Mouse (Mus musculus): Measurements from ENCODE around the gene Iffo1. TPM values are rescaled to one million over a fixed set of nuclear protein-coding genes. Genes with fewer than 3 reads are reported as not detected.
"Not testable (repeated sequence)": the region's sequence is repeated elsewhere in the genome, so short reads cannot be mapped to it uniquely, and the experiment has no call there.

The Iffo1 gene
- polyA plus RNA-seq, 1 experiment from 2014 or later: 10.3 TPM

- WGBS: 87% methylated on average over 15 of the region's 15 CpGs
- H3K4me2 ChIP-seq (ENCODE audit: low read depth, low read length): no peak overlapping the region
- H3K4me1 ChIP-seq (ENCODE audit: control insufficient read depth, insufficient read depth, low read length): peaks cover 2% of the 10 kb centered on the region
- H3K4me3 ChIP-seq (ENCODE audit: low read depth, low read length): no peak overlapping the region
- no peaks in the 10 kb centered on the region; the same call in 1 of the 2 replicates for H3K36me3 ChIP-seq (replicated peaks; ENCODE audit: control insufficient read depth, insufficient read depth, low read depth, low read length)
- H3K27me3 ChIP-seq (ENCODE audit: control insufficient read depth, insufficient read depth, low read length): no peaks in the 10 kb centered on the region
- no peaks in the 10 kb centered on the region for H3K9me3 ChIP-seq (replicated peaks; ENCODE audit: control insufficient read depth, low read length)
- DNase-seq (ENCODE audit: low spot score) (no peak), ATAC-seq (replicated peaks; ENCODE audit: insufficient number of reproducible peaks, low FRiP score, low TSS enrichment, low read depth) (no peak)
- no peak overlapping the region for H3K9ac ChIP-seq (replicated peaks; ENCODE audit: low read length)
- H3K27ac ChIP-seq (replicated peaks; ENCODE audit: low read depth, low read length): no peak overlapping the region
Observed at GRCm38 (mm10) chr6:125158944-125159492, 14.0 kb downstream of the Iffo1 start.

- no peak overlapping the region for H3K4me2 ChIP-seq (ENCODE audit: low read depth, low read length)
- DNase-seq (ENCODE audit: low spot score): no peak
- no peak overlapping the region for H3K4me3 ChIP-seq (ENCODE audit: low read depth, low read length)
- no peaks in the 10 kb centered on the region for H3K27me3 ChIP-seq (ENCODE audit: control insufficient read depth, insufficient read depth, low read length)
- no peak overlapping the region for H3K9ac ChIP-seq (replicated peaks; ENCODE audit: low read length)
- WGBS: 85% methylated on average over 7 of the region's 7 CpGs
- no peak overlapping the region for H3K27ac ChIP-seq (replicated peaks; ENCODE audit: low read depth, low read length)
- no peaks in the 10 kb centered on the region; the same call in 1 of the 2 replicates for H3K36me3 ChIP-seq (replicated peaks; ENCODE audit: control insufficient read depth, insufficient read depth, low read depth, low read length)
- H3K9me3 ChIP-seq (replicated peaks; ENCODE audit: control insufficient read depth, low read length): no peaks in the 10 kb centered on the region
- peaks cover 2% of the 10 kb centered on the region for H3K4me1 ChIP-seq (ENCODE audit: control insufficient read depth, insufficient read depth, low read length)
- ATAC-seq (replicated peaks; ENCODE audit: insufficient number of reproducible peaks, low FRiP score, low TSS enrichment, low read depth): no peak
Observed at GRCm38 (mm10) chr6:125159773-125160557, 14.9 kb downstream of the Iffo1 start.

- DNase-seq (ENCODE audit: low spot score) (no peak), ATAC-seq (replicated peaks; ENCODE audit: insufficient number of reproducible peaks, low FRiP score, low TSS enrichment, low read depth) (no peak)
- H3K27ac ChIP-seq (replicated peaks; ENCODE audit: low read depth, low read length): no peak overlapping the region
- peaks cover 2% of the 10 kb centered on the region for H3K4me1 ChIP-seq (ENCODE audit: control insufficient read depth, insufficient read depth, low read length)
- no peak overlapping the region for H3K4me2 ChIP-seq (ENCODE audit: low read depth, low read length)
- H3K9me3 ChIP-seq (replicated peaks; ENCODE audit: control insufficient read depth, low read length): no peaks in the 10 kb centered on the region
- 79% methylated on average over 10 of the region's 10 CpGs for WGBS
- H3K9ac ChIP-seq (replicated peaks; ENCODE audit: low read length): no peak overlapping the region
- H3K27me3 ChIP-seq (ENCODE audit: control insufficient read depth, insufficient read depth, low read length): no peaks in the 10 kb centered on the region
- H3K4me3 ChIP-seq (ENCODE audit: low read depth, low read length): no peak overlapping the region
- H3K36me3 ChIP-seq (replicated peaks; ENCODE audit: control insufficient read depth, insufficient read depth, low read depth, low read length): no peaks in the 10 kb centered on the region; the same call in 1 of the 2 replicates
Observed at GRCm38 (mm10) chr6:125160558-125160853, 15.5 kb downstream of the Iffo1 start.

GRCm38 (mm10) chr6:125160854-125161760 is 16.1 kb downstream of the Iffo1 start:
- Histone ChIP-seq H3K4me3 (ENCODE audit: low read depth, low read length) (no peak overlapping the region), H3K4me2 (ENCODE audit: low read depth, low read length) (no peak overlapping the region), H3K36me3 (replicated peaks; ENCODE audit: control insufficient read depth, insufficient read depth, low read depth, low read length) (no peaks in the 10 kb centered on the region; the same call in 1 of the 2 replicates), H3K27ac (replicated peaks; ENCODE audit: low read depth, low read length) (0 out of 2 replicates have a peak overlapping the region, but pooled peaks have one; percentile 20), H3K27me3 (ENCODE audit: control insufficient read depth, insufficient read depth, low read length) (no peaks in the 10 kb centered on the region), H3K9ac (replicated peaks; ENCODE audit: low read length) (0 out of 2 replicates have a peak overlapping the region, but pooled peaks have one; percentile 6), H3K9me3 (replicated peaks; ENCODE audit: control insufficient read depth, low read length) (no peaks in the 10 kb centered on the region), H3K4me1 (ENCODE audit: control insufficient read depth, insufficient read depth, low read length) (peaks cover 2% of the 10 kb centered on the region)
- DNase-seq (ENCODE audit: low spot score) (peak; percentile 66), ATAC-seq (replicated peaks; ENCODE audit: insufficient number of reproducible peaks, low FRiP score, low TSS enrichment, low read depth) (no peak)
- WGBS: 13% methylated on average over 22 of the region's 22 CpGs

GRCm38 (mm10) chr6:125161971-125162370 is 16.9 kb downstream of the Iffo1 start:
- not testable (repeated sequence) for H3K27ac ChIP-seq (replicated peaks; ENCODE audit: low read depth, low read length); H3K4me1 ChIP-seq (ENCODE audit: control insufficient read depth, insufficient read depth, low read length); H3K4me2 ChIP-seq (ENCODE audit: low read depth, low read length); H3K4me3 ChIP-seq (ENCODE audit: low read depth, low read length); H3K27me3 ChIP-seq (ENCODE audit: control insufficient read depth, insufficient read depth, low read length); H3K36me3 ChIP-seq (replicated peaks; ENCODE audit: control insufficient read depth, insufficient read depth, low read depth, low read length); ATAC-seq (replicated peaks; ENCODE audit: insufficient number of reproducible peaks, low FRiP score, low TSS enrichment, low read depth); H3K9me3 ChIP-seq (replicated peaks; ENCODE audit: control insufficient read depth, low read length); H3K9ac ChIP-seq (replicated peaks; ENCODE audit: low read length)
- peak; percentile 77 for DNase-seq (ENCODE audit: low spot score)
- WGBS: 14% methylated on average over 3 of the region's 5 CpGs

- not testable (repeated sequence) for H3K36me3 ChIP-seq (replicated peaks; ENCODE audit: control insufficient read depth, insufficient read depth, low read depth, low read length); H3K27me3 ChIP-seq (ENCODE audit: control insufficient read depth, insufficient read depth, low read length); H3K9me3 ChIP-seq (replicated peaks; ENCODE audit: control insufficient read depth, low read length); DNase-seq (ENCODE audit: low spot score); H3K4me2 ChIP-seq (ENCODE audit: low read depth, low read length); ATAC-seq (replicated peaks; ENCODE audit: insufficient number of reproducible peaks, low FRiP score, low TSS enrichment, low read depth); H3K4me3 ChIP-seq (ENCODE audit: low read depth, low read length); H3K27ac ChIP-seq (replicated peaks; ENCODE audit: low read depth, low read length); H3K9ac ChIP-seq (replicated peaks; ENCODE audit: low read length)
- 80% methylated on average over 9 of the region's 16 CpGs for WGBS
- H3K4me1 ChIP-seq (ENCODE audit: control insufficient read depth, insufficient read depth, low read length): peaks cover 12% of the 10 kb centered on the region
Observed at GRCm38 (mm10) chr6:125162615-125163305, 17.7 kb downstream of the Iffo1 start.

- peak; percentile 51 for DNase-seq (ENCODE audit: low spot score)
- Histone ChIP-seq H3K27ac (replicated peaks; ENCODE audit: low read depth, low read length) (peak overlapping the region; percentile 87), H3K9me3 (replicated peaks; ENCODE audit: control insufficient read depth, low read length) (no peaks in the 10 kb centered on the region), H3K36me3 (replicated peaks; ENCODE audit: control insufficient read depth, insufficient read depth, low read depth, low read length) (peaks cover 9% of the 10 kb centered on the region), H3K27me3 (ENCODE audit: control insufficient read depth, insufficient read depth, low read length) (no peaks in the 10 kb centered on the region), H3K9ac (replicated peaks; ENCODE audit: low read length) (peak overlapping the region; percentile 98), H3K4me2 (ENCODE audit: low read depth, low read length) (peak overlapping the region; percentile 83), H3K4me1 (ENCODE audit: control insufficient read depth, insufficient read depth, low read length) (peaks cover 13% of the 10 kb centered on the region), H3K4me3 (ENCODE audit: low read depth, low read length) (peak overlapping the region; percentile 90)
- no peak for ATAC-seq (replicated peaks; ENCODE audit: insufficient number of reproducible peaks, low FRiP score, low TSS enrichment, low read depth)
- WGBS: 2% methylated on average over 20 of the region's 20 CpGs
Observed at GRCm38 (mm10) chr6:125163801-125164657, 19.0 kb downstream of the Iffo1 start.
